Mouse (Mus musculus): ENCODE measurements around the gene Zbtb7a. TPM values are rescaled to one million over a fixed set of nuclear protein-coding genes. Genes with fewer than 3 reads are reported as not detected.

The Zbtb7a gene
- polyA plus RNA-seq, 1 experiment from 2014 or later = 13.5 TPM

DNA sequence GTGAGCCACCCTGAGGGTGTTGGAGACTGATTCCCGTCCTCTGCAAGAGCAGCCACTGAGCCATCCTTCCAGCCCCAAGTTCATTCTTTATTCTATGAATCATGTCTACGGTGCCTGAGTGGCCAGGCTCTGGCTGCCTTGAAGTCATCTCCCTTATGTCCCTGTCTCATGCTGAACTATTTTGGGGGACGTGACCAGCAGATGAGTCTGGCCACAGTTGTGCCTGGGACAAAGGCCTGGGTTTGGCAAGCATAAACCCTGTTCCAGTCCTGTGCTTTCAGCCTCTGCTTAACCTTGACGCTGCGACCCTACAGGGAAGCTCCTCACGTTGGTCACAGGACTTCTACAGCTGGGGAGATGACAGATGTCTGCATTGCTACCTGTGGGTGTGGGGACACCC, 62.3 kb downstream of the Zbtb7a start:
- Histone ChIP-seq H3K4me1 (replicated peaks) (peaks cover 19% of the 10 kb centered on the region), H3K4me3 (no peak overlapping the region), H3K9me3 (no peaks in the 10 kb centered on the region), H3K27me3 (peaks cover 57% of the 10 kb centered on the region), H3K4me2 (no peak overlapping the region), H3K36me3 (no peaks in the 10 kb centered on the region), H3K9ac (no peak overlapping the region), H3K27ac (no peak overlapping the region)
- whole genome bisulfite sequencing = 50% methylated on average over 6 of the region's 6 CpGs
- ATAC-seq (ENCODE audit: low FRiP score) = no peak

DNA sequence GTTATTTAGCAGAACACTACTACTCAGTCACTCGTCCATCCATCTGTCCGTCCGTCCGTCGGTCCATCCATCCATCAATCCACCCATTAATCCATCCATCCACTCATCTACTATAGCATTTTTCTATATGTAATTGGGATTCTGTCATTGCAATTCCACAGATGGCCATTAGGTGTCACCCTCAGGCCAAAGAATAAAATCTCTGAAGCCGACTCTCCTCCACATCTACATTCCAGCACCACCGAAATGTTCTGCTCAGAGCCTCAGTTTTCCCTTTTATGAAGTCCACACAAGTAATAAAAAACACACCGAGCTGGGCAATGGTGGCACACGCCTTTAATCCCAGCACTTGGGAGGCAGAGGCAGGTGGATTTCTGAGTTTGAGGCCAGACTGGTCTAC, 63.2 kb downstream of the Zbtb7a start:
- Histone ChIP-seq H3K9ac (no peak overlapping the region), H3K4me2 (no peak overlapping the region), H3K9me3 (no peaks in the 10 kb centered on the region), H3K27ac (no peak overlapping the region), H3K4me1 (replicated peaks) (peaks cover 13% of the 10 kb centered on the region), H3K4me3 (no peak overlapping the region), H3K27me3 (peaks cover 57% of the 10 kb centered on the region), H3K36me3 (no peaks in the 10 kb centered on the region)
- WGBS = 6% methylated on average over 9 of the region's 9 CpGs
- no peak for ATAC-seq (ENCODE audit: low FRiP score)

DNA sequence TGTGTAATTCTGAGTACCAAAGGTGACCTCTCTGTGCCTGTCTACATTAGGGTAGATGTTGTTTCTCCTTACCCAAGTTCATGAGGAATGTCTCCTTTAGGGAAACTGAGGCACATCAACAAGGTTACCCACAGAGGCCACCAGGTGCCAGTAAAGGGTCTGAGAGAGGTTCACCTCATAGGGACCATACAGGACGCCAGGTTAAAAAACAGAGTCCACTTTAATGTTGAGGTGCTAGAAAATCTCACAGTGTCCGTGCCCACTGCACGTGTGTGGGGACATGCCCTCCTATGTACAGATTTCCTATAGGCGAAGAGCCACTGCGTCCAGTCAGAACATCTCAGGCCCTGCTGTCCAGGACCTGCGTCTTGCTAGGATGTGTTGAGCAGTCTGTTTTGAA, 64.0 kb downstream of the Zbtb7a start:
- no peak overlapping the region for H3K27ac ChIP-seq
- no peak overlapping the region for H3K4me2 ChIP-seq
- no peaks in the 10 kb centered on the region for H3K36me3 ChIP-seq
- peaks cover 56% of the 10 kb centered on the region for H3K27me3 ChIP-seq
- WGBS = 91% methylated on average over 6 of the region's 6 CpGs
- H3K4me3 ChIP-seq = no peak overlapping the region
- no peak for ATAC-seq (ENCODE audit: low FRiP score)
- no peak overlapping the region for H3K9ac ChIP-seq
- no peaks in the 10 kb centered on the region for H3K9me3 ChIP-seq
- peaks cover 7% of the 10 kb centered on the region for H3K4me1 ChIP-seq (replicated peaks)

DNA sequence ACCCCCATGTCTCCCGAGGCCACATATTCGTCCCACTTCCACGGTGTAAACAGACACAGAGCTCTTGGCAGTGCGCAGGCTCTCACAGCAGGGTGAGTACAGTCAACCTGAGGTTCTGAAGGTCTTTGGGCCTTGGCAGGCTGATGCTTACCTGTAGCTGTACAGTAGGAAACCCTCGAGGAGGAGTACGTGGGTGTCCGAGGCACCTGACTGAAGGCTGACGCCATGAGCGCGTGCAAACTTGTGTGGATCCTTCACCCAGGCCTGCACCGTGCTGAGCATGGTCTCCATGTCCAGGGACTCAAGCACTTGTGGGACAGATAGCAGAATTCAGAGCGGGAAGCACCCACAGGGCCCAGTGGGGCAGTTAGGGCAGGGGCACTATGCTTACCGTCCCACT, 65.1 kb downstream of the Zbtb7a start:
- no peak overlapping the region for H3K9ac ChIP-seq
- no peak for ATAC-seq (ENCODE audit: low FRiP score)
- H3K36me3 ChIP-seq = peaks cover 10% of the 10 kb centered on the region
- H3K4me1 ChIP-seq (replicated peaks) = no peaks in the 10 kb centered on the region
- no peaks in the 10 kb centered on the region for H3K9me3 ChIP-seq
- no peak overlapping the region for H3K4me3 ChIP-seq
- no peak overlapping the region for H3K4me2 ChIP-seq
- no peak overlapping the region for H3K27ac ChIP-seq
- peaks cover 44% of the 10 kb centered on the region for H3K27me3 ChIP-seq
- 86% methylated on average over 13 of the region's 13 CpGs for WGBS

DNA sequence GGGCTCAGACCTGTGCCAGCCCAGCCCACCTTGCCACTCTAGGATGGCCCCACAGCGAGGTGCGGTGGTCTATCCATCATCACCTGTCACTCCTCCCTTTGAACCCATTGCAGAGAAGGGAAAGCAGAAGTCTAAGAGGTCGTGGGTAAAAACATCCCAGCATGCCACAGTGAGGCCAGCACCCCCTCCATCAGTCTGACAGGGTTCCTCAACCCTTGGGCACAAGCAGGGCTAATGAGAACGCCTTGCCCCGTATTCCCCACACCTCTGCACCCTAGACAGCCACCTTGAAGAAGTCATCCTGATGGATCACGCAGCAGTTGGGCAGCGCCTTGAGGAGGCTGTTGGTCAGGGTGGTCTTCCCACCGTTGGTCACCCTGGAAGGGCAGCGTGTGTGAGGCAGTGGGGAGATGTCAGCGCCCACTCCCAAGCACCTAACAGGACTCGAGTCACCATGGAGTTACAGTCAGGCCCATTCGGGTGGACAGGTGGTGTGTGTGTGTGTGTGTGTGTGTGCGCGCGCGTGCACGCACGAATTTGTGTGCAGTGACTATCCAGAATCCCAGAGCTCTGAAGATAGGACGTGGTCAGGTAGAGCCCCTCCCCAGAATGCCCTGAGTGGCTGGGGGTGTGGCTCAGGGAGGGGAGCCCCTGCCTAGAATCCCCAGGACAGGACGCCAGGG, 65.7 kb downstream of the Zbtb7a start:
- no peaks in the 10 kb centered on the region for H3K9me3 ChIP-seq
- H3K27ac ChIP-seq = no peak overlapping the region
- no peak overlapping the region for H3K4me3 ChIP-seq
- WGBS = 78% methylated on average over 20 of the region's 20 CpGs
- H3K9ac ChIP-seq = peak overlapping the region; percentile 20; the same call in 1 of the 2 replicates
- ATAC-seq (ENCODE audit: low FRiP score) = no peak
- no peaks in the 10 kb centered on the region for H3K4me1 ChIP-seq (replicated peaks)
- no peak overlapping the region for H3K4me2 ChIP-seq
- H3K36me3 ChIP-seq = peaks cover 17% of the 10 kb centered on the region
- peaks cover 38% of the 10 kb centered on the region for H3K27me3 ChIP-seq

DNA sequence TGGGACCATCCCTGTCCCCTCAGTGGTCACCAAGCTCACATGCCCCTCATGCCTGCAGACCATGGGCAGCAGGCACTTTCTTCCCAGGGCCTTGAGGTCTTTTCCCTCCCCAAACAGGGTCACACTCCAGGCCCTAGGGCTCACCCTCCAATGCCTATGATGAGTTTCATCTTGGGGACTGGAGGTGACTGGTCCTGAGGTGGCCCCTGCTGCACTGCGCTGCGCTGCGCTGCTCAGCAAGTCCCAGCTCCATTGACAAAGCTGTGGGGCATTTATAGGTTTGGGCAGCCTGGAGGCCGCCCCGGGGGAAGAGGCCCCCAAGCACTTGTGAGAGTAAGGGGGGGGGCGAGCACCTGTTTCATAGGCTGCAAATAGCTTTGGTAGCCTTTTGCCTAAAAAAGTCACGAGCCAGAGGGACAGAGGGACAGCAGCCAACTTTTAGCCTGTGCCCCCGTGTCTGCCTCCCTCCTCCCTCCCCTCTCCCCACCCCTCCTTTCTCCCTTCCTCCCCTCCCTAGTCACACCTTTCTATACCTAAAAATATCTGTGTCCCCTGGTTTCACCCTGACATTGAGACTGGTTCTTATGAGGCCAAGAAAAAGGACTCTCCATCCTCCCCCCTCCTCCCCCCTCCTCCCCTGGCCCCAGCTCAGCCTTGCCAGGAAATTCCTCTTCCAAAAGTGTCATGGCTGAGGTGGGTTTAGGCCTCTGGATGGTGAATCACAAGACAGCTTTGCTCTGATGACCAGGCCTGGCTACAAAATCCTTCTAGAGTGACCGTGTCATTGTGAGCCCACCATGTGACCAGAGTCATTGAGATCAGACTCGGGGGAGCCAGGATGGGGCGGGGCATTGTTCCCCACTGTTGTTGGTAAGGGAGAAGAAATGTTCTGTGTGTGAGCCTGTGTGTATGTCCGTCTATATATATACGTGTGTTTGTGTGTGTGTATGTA, 67.1 kb downstream of the Zbtb7a start, which contains the start of gene Nmrk2:
Gene Nmrk2, minus strand, starts transcription at position 245 of the 952 bp plus-strand sequence.
- Histone ChIP-seq H3K9ac (peak within 1 kb of the TSS; percentile 20; the same call in 1 of the 2 replicates), H3K4me1 (replicated peaks) (no peaks in the 10 kb centered on the region), H3K27ac (no peak within 1 kb of the TSS), H3K4me3 (no peak within 1 kb of the TSS), H3K36me3 (peaks cover 29% of the 10 kb centered on the region), H3K27me3 (peaks cover 25% of the 10 kb centered on the region), H3K4me2 (no peak within 1 kb of the TSS), H3K9me3 (no peaks in the 10 kb centered on the region)
- 62% methylated on average over 13 of the region's 13 CpGs for whole genome bisulfite sequencing
- ATAC-seq (ENCODE audit: low FRiP score) = no peak

Small RNA genes within 50 kb of the gene (microRNA-seq; reads per million reads assigned to microRNA genes)
- not detected for gene Mir5615-1
- gene Mir5615-2 = not detected

Other genes starting within 250 kb of the Zbtb7a start
- 333 and 336 TPM in 2 replicates for gene Timm13, start 234.3 kb upstream of the Zbtb7a start, polyA plus RNA-seq (2015; fragmentation: Nextera tagmentation; extraction: Ambion mirVana)
- 41.5 and 43.9 TPM in 2 replicates for gene Lmnb2, start 217.0 kb upstream of the Zbtb7a start, polyA plus RNA-seq (2015; fragmentation: Nextera tagmentation; extraction: Ambion mirVana)
- gene Gadd45b, start 205.1 kb upstream of the Zbtb7a start, polyA plus RNA-seq (2015; fragmentation: Nextera tagmentation; extraction: Ambion mirVana) = 8.0 and 8.1 TPM in 2 replicates
- 13.4 and 13.5 TPM in 2 replicates for gene Gng7, start 120.3 kb upstream of the Zbtb7a start, polyA plus RNA-seq (2015; fragmentation: Nextera tagmentation; extraction: Ambion mirVana)
- 37.5 and 40.2 TPM in 2 replicates for gene Diras1, start 109.6 kb upstream of the Zbtb7a start, polyA plus RNA-seq (2015; fragmentation: Nextera tagmentation; extraction: Ambion mirVana)
- 42.3 and 44.0 TPM in 2 replicates for gene Slc39a3, start 97.8 kb upstream of the Zbtb7a start, polyA plus RNA-seq (2015; fragmentation: Nextera tagmentation; extraction: Ambion mirVana)
- 292 and 304 TPM in 2 replicates for gene Sgta, start 75.0 kb upstream of the Zbtb7a start, polyA plus RNA-seq (2015; fragmentation: Nextera tagmentation; extraction: Ambion mirVana)
- 45.0 and 46.9 TPM in 2 replicates for gene Thop1, start 65.2 kb upstream of the Zbtb7a start, polyA plus RNA-seq (2015; fragmentation: Nextera tagmentation; extraction: Ambion mirVana)
- gene Creb3l3, start 36.3 kb upstream of the Zbtb7a start, polyA plus RNA-seq (2015; fragmentation: Nextera tagmentation; extraction: Ambion mirVana) = 0.26 and 0.41 TPM in 2 replicates
- 224 and 227 TPM in 2 replicates for gene Map2k2, start 29.3 kb upstream of the Zbtb7a start, polyA plus RNA-seq (2015; fragmentation: Nextera tagmentation; extraction: Ambion mirVana)
- gene Pias4, start 32.7 kb downstream of the Zbtb7a start, polyA plus RNA-seq (2015; fragmentation: Nextera tagmentation; extraction: Ambion mirVana) = 58.4 and 62.3 TPM in 2 replicates
- gene Eef2, start 41.4 kb downstream of the Zbtb7a start, polyA plus RNA-seq (2015; fragmentation: Nextera tagmentation; extraction: Ambion mirVana) = 561 and 576 TPM in 2 replicates
- 59.1 and 61.7 TPM in 2 replicates for gene Dapk3, start 47.8 kb downstream of the Zbtb7a start, polyA plus RNA-seq (2015; fragmentation: Nextera tagmentation; extraction: Ambion mirVana)
- 0.13 and 0.26 TPM in 2 replicates for gene 4930442H23Rik, start 48.6 kb downstream of the Zbtb7a start, polyA plus RNA-seq (2015; fragmentation: Nextera tagmentation; extraction: Ambion mirVana)
- gene Nmrk2, start 66.8 kb downstream of the Zbtb7a start, polyA plus RNA-seq (2015; fragmentation: Nextera tagmentation; extraction: Ambion mirVana) = 0.09 and 0.10 TPM in 2 replicates
- 68.1 TPM in 2 replicates for gene Atcay, start 95.6 kb downstream of the Zbtb7a start, polyA plus RNA-seq (2015; fragmentation: Nextera tagmentation; extraction: Ambion mirVana)
- gene Zfr2, start 97.9 kb downstream of the Zbtb7a start, polyA plus RNA-seq (2015; fragmentation: Nextera tagmentation; extraction: Ambion mirVana) = 19.7 and 21.6 TPM in 2 replicates
- 16.4 and 16.9 TPM in 2 replicates for gene Matk, start 117.7 kb downstream of the Zbtb7a start, polyA plus RNA-seq (2015; fragmentation: Nextera tagmentation; extraction: Ambion mirVana)
- 134 and 144 TPM in 2 replicates for gene Mrpl54, start 131.7 kb downstream of the Zbtb7a start, polyA plus RNA-seq (2015; fragmentation: Nextera tagmentation; extraction: Ambion mirVana)
- gene Apba3, start 131.7 kb downstream of the Zbtb7a start, polyA plus RNA-seq (2015; fragmentation: Nextera tagmentation; extraction: Ambion mirVana) = 29.7 and 30.6 TPM in 2 replicates
- gene Tjp3, start 156.4 kb downstream of the Zbtb7a start, polyA plus RNA-seq (2015; fragmentation: Nextera tagmentation; extraction: Ambion mirVana) = 4.5 and 5.2 TPM in 2 replicates
- 97.2 and 102 TPM in 2 replicates for gene Pip5k1c, start 157.7 kb downstream of the Zbtb7a start, polyA plus RNA-seq (2015; fragmentation: Nextera tagmentation; extraction: Ambion mirVana)
- gene Cactin, start 185.9 kb downstream of the Zbtb7a start, polyA plus RNA-seq (2015; fragmentation: Nextera tagmentation; extraction: Ambion mirVana) = 33.5 and 34.7 TPM in 2 replicates
- 4.6 and 5.6 TPM in 2 replicates for gene Tbxa2r, start 193.5 kb downstream of the Zbtb7a start, polyA plus RNA-seq (2015; fragmentation: Nextera tagmentation; extraction: Ambion mirVana)
- gene Gipc3, start 208.0 kb downstream of the Zbtb7a start, polyA plus RNA-seq (2015; fragmentation: Nextera tagmentation; extraction: Ambion mirVana) = not detected in 2 replicates
- 47.3 and 50.4 TPM in 2 replicates for gene Hmg20b, start 215.3 kb downstream of the Zbtb7a start, polyA plus RNA-seq (2015; fragmentation: Nextera tagmentation; extraction: Ambion mirVana)
- 11.9 and 12.4 TPM in 2 replicates for gene Mfsd12, start 222.3 kb downstream of the Zbtb7a start, polyA plus RNA-seq (2015; fragmentation: Nextera tagmentation; extraction: Ambion mirVana)
- 1.0 and 1.1 TPM in 2 replicates for gene 4930404N11Rik, start 230.6 kb downstream of the Zbtb7a start, polyA plus RNA-seq (2015; fragmentation: Nextera tagmentation; extraction: Ambion mirVana)
- 121 and 126 TPM in 2 replicates for gene Fzr1, start 243.3 kb downstream of the Zbtb7a start, polyA plus RNA-seq (2015; fragmentation: Nextera tagmentation; extraction: Ambion mirVana)
- 72.1 and 74.8 TPM in 2 replicates for gene Dohh, start 249.2 kb downstream of the Zbtb7a start, polyA plus RNA-seq (2015; fragmentation: Nextera tagmentation; extraction: Ambion mirVana)
- gene Gm48551, start 249.2 kb downstream of the Zbtb7a start, polyA plus RNA-seq (2015; fragmentation: Nextera tagmentation; extraction: Ambion mirVana) = 6.5 and 8.1 TPM in 2 replicates